ENCODE assay signal across 31 mouse cellular contexts in genomic region chr8:41462931-41463330, GRCm38 (mm10). TPM values are rescaled to one million over a fixed set of nuclear protein-coding genes. Genes with fewer than 3 reads are reported as not detected.
DNase-seq lines count a peak whose midpoint lies in the region; ATAC-seq and TF ChIP-seq lines count a peak whose summit lies in the region.
"Had no signal": no experiment of that assay in that cellular context is flagged by ENCODE, and none has a peak within 500 bp of the region (broad histone marks: within the 10 kb centered on the region; RNA-seq: fewer than 3 reads in every experiment).

No protein-coding gene starts in this region.

- no peak for DNase-seq in forebrain, postnatal 0 days
- peak; percentile 19 to 30 for DNase-seq in right cerebral cortex, adult 2 months (ENCODE audit: low spot score in 2 of 2)
- no peak for DNase-seq in right cerebral cortex, postnatal 14 days
- DNase-seq in left cerebral cortex, adult 9 months (ENCODE audit: low spot score in 2 of 2) = peak; percentile 16 to 33
- peak; percentile 44 for DNase-seq in telencephalon, adult 2 months (ENCODE audit: low read depth, low spot score)
- no peak for DNase-seq in gastrocnemius, postnatal 25 days
- DNase-seq: adrenal gland, adult 8-10 months; cerebellum, adult 11-12 months; cerebellum, adult 9-11 months; embryo, embryonic 11 days; gastrocnemius, postnatal 36 days; heart, postnatal 14 days; kidney, adult 11 months; kidney, postnatal 14 days; liver, embryonic 13.5 days; lung, adult 18-20 months; lung, postnatal 4 days; thymus, postnatal 4 days had no signal

- no peaks in the 10 kb centered on the region for H3K9me3 ChIP-seq in forebrain, postnatal 0 days (ENCODE audit: low read length)
- no peaks in the 10 kb centered on the region for H3K9me3 ChIP-seq in forebrain, embryonic 16.5 days (ENCODE audit: control insufficient read depth, low read length)
- H3K9me3 ChIP-seq: embryonic facial prominence, embryonic 12.5 days; G1E; hindbrain, embryonic 10.5 days; hindbrain, embryonic 15.5 days; limb, embryonic 10.5 days; limb, embryonic 15.5 days; liver, embryonic 13.5 days; midbrain, embryonic 13.5 days; neural tube, embryonic 13.5 days had no signal

- H3K27me3 ChIP-seq in forebrain, postnatal 0 days (ENCODE audit: insufficient read depth, low read length) = no peaks in the 10 kb centered on the region
- H3K27me3 ChIP-seq in forebrain, embryonic 16.5 days (replicated peaks; ENCODE audit: control insufficient read depth, insufficient read depth, low read length) = no peaks in the 10 kb centered on the region
- H3K27me3 ChIP-seq: embryonic facial prominence, embryonic 12.5 days; hindbrain, embryonic 15.5 days; limb, embryonic 15.5 days; liver, embryonic 13.5 days; midbrain, embryonic 13.5 days; neural tube, embryonic 13.5 days had no signal

- no peak for TF ChIP-seq CTCF in forebrain, postnatal 0 days (IDR thresholded peaks at IDR 0.05; ENCODE audit: low read depth)

- peak; percentile 43 for ATAC-seq in forebrain, postnatal 0 days
- no peak for ATAC-seq in forebrain, embryonic 16.5 days
- ATAC-seq in granulocyte monocyte progenitor cell, adult 5-6 weeks (replicated peaks; ENCODE audit: poor library complexity, severe bottlenecking) = no peak
- ATAC-seq: forebrain, embryonic 14.5 days; inflammation-experienced regulatory T-cells, adult 6 months; lung, postnatal 0 days; midbrain, embryonic 13.5 days had no signal

- H3K9ac ChIP-seq in forebrain, postnatal 0 days = no peak overlapping the region
- no peak overlapping the region for H3K9ac ChIP-seq in forebrain, embryonic 16.5 days (replicated peaks; ENCODE audit: low read depth, low read length)
- H3K9ac ChIP-seq: embryonic facial prominence, embryonic 12.5 days; hindbrain, embryonic 15.5 days; limb, embryonic 15.5 days; liver, embryonic 13.5 days; midbrain, embryonic 13.5 days; neural tube, embryonic 13.5 days had no signal

- WGBS in forebrain, postnatal 0 days = 75% methylated on average over 5 of the region's 5 CpGs
- 85% methylated on average over 5 of the region's 5 CpGs for WGBS in forebrain, embryonic 16.5 days

- H3K4me1 ChIP-seq in forebrain, postnatal 0 days (ENCODE audit: insufficient read depth) = no peaks in the 10 kb centered on the region
- H3K4me1 ChIP-seq in forebrain, embryonic 16.5 days (replicated peaks; ENCODE audit: control insufficient read depth, insufficient read depth, low read length) = no peaks in the 10 kb centered on the region
- H3K4me1 ChIP-seq: embryonic facial prominence, embryonic 12.5 days; hindbrain, embryonic 10.5 days; hindbrain, embryonic 15.5 days; limb, embryonic 10.5 days; limb, embryonic 15.5 days; liver, embryonic 13.5 days; midbrain, embryonic 13.5 days; neural tube, embryonic 13.5 days had no signal

- H3K4me2 ChIP-seq in forebrain, postnatal 0 days (ENCODE audit: low read depth) = no peak overlapping the region
- H3K4me2 ChIP-seq in forebrain, embryonic 16.5 days (ENCODE audit: low read length) = no peak overlapping the region
- H3K4me2 ChIP-seq: embryonic facial prominence, embryonic 12.5 days; hindbrain, embryonic 15.5 days; limb, embryonic 15.5 days; liver, embryonic 13.5 days; midbrain, embryonic 13.5 days; neural tube, embryonic 13.5 days had no signal

- no peaks in the 10 kb centered on the region for H3K36me3 ChIP-seq in forebrain, postnatal 0 days (ENCODE audit: insufficient read depth)
- no peaks in the 10 kb centered on the region for H3K36me3 ChIP-seq in forebrain, embryonic 16.5 days (ENCODE audit: control insufficient read depth, insufficient read depth)
- H3K36me3 ChIP-seq: embryonic facial prominence, embryonic 12.5 days; G1E; hindbrain, embryonic 10.5 days; hindbrain, embryonic 15.5 days; limb, embryonic 10.5 days; limb, embryonic 15.5 days; liver, embryonic 13.5 days; midbrain, embryonic 13.5 days; neural tube, embryonic 13.5 days had no signal

- no peak overlapping the region for H3K4me3 ChIP-seq in forebrain, postnatal 0 days (ENCODE audit: low read depth, low read length)
- no peak overlapping the region for H3K4me3 ChIP-seq in forebrain, embryonic 16.5 days (replicated peaks; ENCODE audit: low read length)
- H3K4me3 ChIP-seq: embryonic facial prominence, embryonic 12.5 days; hindbrain, embryonic 10.5 days; hindbrain, embryonic 15.5 days; limb, embryonic 10.5 days; limb, embryonic 15.5 days; liver, embryonic 13.5 days; midbrain, embryonic 13.5 days; neural tube, embryonic 13.5 days had no signal

- H3K27ac ChIP-seq in forebrain, postnatal 0 days (ENCODE audit: low read depth, low read length) = no peak overlapping the region
- no peak overlapping the region for H3K27ac ChIP-seq in forebrain, embryonic 16.5 days (ENCODE audit: low read length)
- H3K27ac ChIP-seq: embryonic facial prominence, embryonic 12.5 days; hindbrain, embryonic 10.5 days; hindbrain, embryonic 15.5 days; limb, embryonic 10.5 days; limb, embryonic 15.5 days; liver, embryonic 13.5 days; midbrain, embryonic 13.5 days; neural tube, embryonic 13.5 days had no signal

RNA-seq across cellular contexts. Expression of gene Frg1, which starts 46.1 kb away (rescaled TPM):
- 29.7 and 30.1 TPM in 2 replicates for total RNA-seq in forebrain, postnatal 0 days (2014; rRNA removed)
- 69.6 and 76.6 TPM in 2 replicates for polyA plus RNA-seq in forebrain, postnatal 0 days (2015; fragmentation: Nextera tagmentation; extraction: Ambion mirVana)
- polyA plus RNA-seq in forebrain, embryonic 16.5 days (2015; fragmentation: Nextera tagmentation; extraction: Ambion mirVana) = 89.0 and 93.6 TPM in 2 replicates
- total RNA-seq in granulocyte monocyte progenitor cell, adult 5-6 weeks (2014; fragmentation: Nextera tagmentation) = 78.6 and 110 TPM in 2 replicates
- total RNA-seq in granulocyte monocyte progenitor cell, adult 5-6 weeks (2017) = 164 and 176 TPM in 2 replicates
- 10 to 100 TPM; 15.9 to 19.9 TPM for total RNA-seq in gastrocnemius, postnatal 25 days (2021)

Comparison
In these comparisons a context has a peak if more than half of its experiments do, and no peak if none do; other contexts are left out.
1. DNase-seq: peak in right cerebral cortex, adult 2 months (2 of 2), left cerebral cortex, adult 9 months (2 of 2) and telencephalon, adult 2 months (single experiment); none in forebrain, postnatal 0 days (single experiment), right cerebral cortex, postnatal 14 days (single experiment) and gastrocnemius, postnatal 25 days (single experiment).